Mouse (Mus musculus) liver, embryonic 13.5 days (tissue): ENCODE data around the gene Gclc. TPM values are rescaled to one million over a fixed set of nuclear protein-coding genes. Genes with fewer than 3 reads are reported as not detected.
A peak's percentile ranks its signal among the peaks of the same experiment; 100 is the strongest.

Experiments used
- ATAC-seq: fragments of 200-750 bp; cut with Nextera tagmentation; 2 replicates; pipeline ENCODE4 v1.8.0; 2017; ENCODE audit warnings: low read depth, mild to moderate bottlenecking, moderate number of reproducible peaks, moderate library complexity
- DNase-seq: peaks from one replicate; pipeline ENCODE4 v3.0.0; 2022
- H3K27ac ChIP-seq: fragments of 300-500 bp; sonication (generic); 2 replicates; pipeline ENCODE4 v1.5.1; 2015; ENCODE audit warnings: moderate library complexity, mild to moderate bottlenecking, inconsistent platforms
- H3K27me3 ChIP-seq: fragments of 300-500 bp; sonication (generic); 2 replicates; pipeline ENCODE4 v1.6.1; 2015; ENCODE audit warnings: mild to moderate bottlenecking, inconsistent platforms
- H3K36me3 ChIP-seq: fragments of 300-500 bp; sonication (generic); 2 replicates; pipeline ENCODE4 v1.6.1; 2015; ENCODE audit warnings: mild to moderate bottlenecking, inconsistent platforms
- H3K4me1 ChIP-seq: fragments of 300-500 bp; sonication (generic); replicated peaks from 2 replicates; pipeline ENCODE4 v1.6.1; 2015; ENCODE audit warnings: inconsistent platforms
- H3K4me2 ChIP-seq: fragments of 300-500 bp; sonication (generic); 2 replicates; pipeline ENCODE4 v1.6.1; 2015; ENCODE audit warnings: inconsistent platforms, mild to moderate bottlenecking, moderate library complexity
- H3K4me3 ChIP-seq: fragments of 300-500 bp; sonication (generic); replicated peaks from 2 replicates; pipeline ENCODE4 v1.5.1; 2015; ENCODE audit warnings: mild to moderate bottlenecking, inconsistent platforms
- H3K9ac ChIP-seq: fragments of 300-500 bp; sonication (generic); 2 replicates; pipeline ENCODE4 v1.6.1; 2015; ENCODE audit warnings: mild to moderate bottlenecking, inconsistent platforms
- H3K9me3 ChIP-seq: fragments of 300-500 bp; sonication (generic); replicated peaks from 2 replicates; pipeline ENCODE4 v1.6.1; 2016; ENCODE audit warnings: inconsistent platforms
- WGBS: fragments of 180-500 bp; shearing (Covaris S2); methylation state at CpG from one replicate; pipeline ENCODE4 v1.1.7; 2015; ENCODE audit not compliant: insufficient replicate concordance; 5-methylcytosine and 5-hydroxymethylcytosine counted together
- polyA plus RNA-seq: library from polyadenylated mRNA; unstranded; fragments of >200 nt; fragmentation: Nextera tagmentation; extraction: Ambion mirVana; gene quantifications from 2 replicates; pipeline ENCODE4 v1.2.1, GENCODE M21; 2015

The Gclc gene
- 23.5 and 25.1 TPM in 2 replicates for polyA plus RNA-seq

DNA sequence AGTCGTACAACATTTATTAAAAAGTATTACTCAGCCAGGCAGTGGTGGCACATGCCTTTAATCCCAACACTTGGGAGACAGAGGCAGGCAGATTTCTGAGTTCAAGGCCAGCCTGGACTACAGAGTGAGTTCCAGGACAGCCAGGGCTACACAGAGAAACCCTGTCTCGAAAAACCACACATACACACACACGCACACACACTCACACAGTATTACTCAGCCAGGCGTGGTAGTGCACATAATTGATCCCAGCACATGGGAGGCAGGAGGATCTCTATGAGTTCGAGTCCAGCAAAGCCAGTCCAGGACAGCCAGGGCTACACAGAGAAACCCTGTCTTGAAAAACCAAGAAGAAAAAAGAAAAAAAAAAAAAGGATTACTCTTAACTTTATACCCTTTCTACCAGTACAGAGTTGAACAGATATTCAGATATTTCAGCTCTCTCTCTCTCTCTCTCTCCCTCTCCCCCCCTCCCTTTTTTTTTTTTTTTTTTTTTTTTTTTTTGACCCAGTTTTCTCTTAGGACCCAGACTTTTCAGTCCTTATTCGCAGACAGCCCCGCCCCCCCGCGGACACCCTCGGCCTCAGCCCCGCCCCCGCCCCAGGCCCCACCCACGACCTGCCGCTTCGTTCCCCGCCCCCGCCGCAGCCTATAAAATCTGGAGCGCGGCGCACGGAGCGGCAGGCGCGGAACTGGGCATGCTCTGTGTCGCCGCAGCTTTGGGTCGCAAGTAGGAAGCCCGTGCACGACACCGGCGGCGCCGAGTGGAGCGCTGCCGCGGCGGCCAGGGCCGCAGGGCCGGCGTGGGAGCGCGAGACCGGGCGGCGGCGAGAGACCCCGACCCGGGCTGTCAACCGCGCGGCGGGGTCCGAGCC is at the start of gene Gclc:
TSS of gene Gclc (plus strand) at position 683 of the 875 bp plus-strand sequence.
- Histone ChIP-seq H3K4me2 (peak within 1 kb of the TSS; percentile 82), H3K4me1 (peaks cover 65% of the 10 kb centered on the region), H3K9me3 (no peaks in the 10 kb centered on the region), H3K27me3 (peaks cover 10% of the 10 kb centered on the region; the same call in 1 of the 2 replicates), H3K9ac (peak within 1 kb of the TSS; percentile 93), H3K27ac (peak within 1 kb of the TSS; percentile 92), H3K4me3 (peak within 1 kb of the TSS; percentile 95), H3K36me3 (peaks cover 18% of the 10 kb centered on the region)
- WGBS: 6% methylated on average over 54 of the region's 54 CpGs
- ATAC-seq: peak; percentile 61
- peak; percentile 84 for DNase-seq

DNA sequence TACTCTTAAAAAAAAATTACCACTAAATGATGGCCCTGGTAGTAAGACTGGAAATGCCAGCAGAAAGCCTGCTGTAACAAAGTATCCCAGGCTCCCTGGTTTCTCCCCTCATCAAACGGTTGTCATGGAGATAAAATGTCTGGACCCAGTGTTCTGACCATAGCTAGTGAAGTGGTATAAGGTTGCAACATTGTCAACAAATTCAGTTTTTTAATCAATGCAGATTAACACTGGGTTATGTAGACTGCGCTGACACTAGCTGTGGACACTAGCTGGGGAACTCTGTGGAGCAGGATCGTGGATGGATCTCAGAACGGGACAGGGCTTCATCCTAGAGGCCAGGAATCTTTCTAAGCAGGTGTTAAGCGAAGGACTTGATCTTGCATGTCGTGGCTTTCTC is 47.8 kb upstream of the Gclc start:
- WGBS: 61% methylated on average over 6 of the region's 6 CpGs
- H3K36me3 ChIP-seq: no peaks in the 10 kb centered on the region
- no peak overlapping the region for H3K27ac ChIP-seq
- H3K9ac ChIP-seq: no peak overlapping the region
- no peak overlapping the region for H3K4me3 ChIP-seq
- no peaks in the 10 kb centered on the region for H3K9me3 ChIP-seq
- H3K4me1 ChIP-seq: no peaks in the 10 kb centered on the region
- H3K27me3 ChIP-seq: no peaks in the 10 kb centered on the region
- DNase-seq (no peak), ATAC-seq (no peak)
- no peak overlapping the region for H3K4me2 ChIP-seq

DNA sequence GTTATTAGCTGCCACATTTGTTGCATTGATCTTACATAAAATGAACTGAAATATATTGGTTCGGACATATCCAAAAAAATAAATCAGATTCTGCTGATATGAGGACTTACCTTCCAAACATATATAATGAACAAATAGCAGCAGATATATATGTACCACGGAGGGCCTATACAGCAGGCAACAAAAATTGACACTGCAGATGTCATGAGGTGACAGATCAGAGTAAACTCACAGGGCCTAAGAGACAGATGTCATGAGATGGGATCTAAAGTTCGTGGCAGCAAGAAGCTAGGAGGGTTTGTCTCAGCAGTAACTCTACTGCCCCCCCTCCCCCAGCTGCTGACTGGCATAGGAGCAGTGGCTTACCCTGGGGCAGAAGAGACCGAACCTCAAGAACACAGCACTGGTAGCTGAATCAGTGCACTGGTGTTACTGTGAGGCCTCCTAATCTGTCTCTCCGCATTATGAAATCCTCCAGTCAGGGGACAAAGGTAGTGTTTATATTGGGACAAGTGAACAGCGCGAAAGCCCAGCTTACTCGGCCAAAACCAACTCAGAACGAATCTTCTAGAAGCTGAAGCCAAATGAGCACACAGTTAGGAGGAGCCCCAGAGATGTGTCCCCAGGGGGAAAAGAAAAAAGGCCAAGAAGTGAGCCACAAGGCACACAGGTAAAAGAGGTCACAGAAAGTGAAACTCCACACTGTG is 46.7 kb upstream of the Gclc start:
- H3K4me3 ChIP-seq: no peak overlapping the region
- H3K27ac ChIP-seq: no peak overlapping the region
- H3K9ac ChIP-seq: no peak overlapping the region
- no peaks in the 10 kb centered on the region for H3K4me1 ChIP-seq
- WGBS: 55% methylated on average over 9 of the region's 9 CpGs
- H3K9me3 ChIP-seq: no peaks in the 10 kb centered on the region
- H3K36me3 ChIP-seq: no peaks in the 10 kb centered on the region
- no peak overlapping the region for H3K4me2 ChIP-seq
- no peaks in the 10 kb centered on the region for H3K27me3 ChIP-seq
- ATAC-seq (peak; percentile 54), DNase-seq (no peak)

DNA sequence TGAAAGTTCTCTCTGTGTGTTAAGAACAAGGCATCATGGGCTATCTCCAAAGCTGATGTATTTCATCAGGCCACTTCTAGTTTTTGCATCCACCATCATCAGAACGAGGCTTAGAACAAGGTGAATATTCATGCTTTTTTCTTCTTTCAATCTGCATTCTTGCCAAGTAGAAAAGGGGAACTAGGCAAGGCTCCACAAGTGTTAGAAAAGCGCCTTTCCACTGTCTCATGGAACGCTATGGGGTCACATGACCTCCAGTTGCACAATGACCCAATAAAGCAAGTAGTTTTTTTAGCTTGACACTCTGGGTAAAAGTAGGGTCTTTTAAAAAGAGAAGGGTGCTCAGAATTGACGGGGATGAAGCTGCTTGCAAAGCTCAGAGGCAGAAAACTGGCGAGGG is 45.4 kb upstream of the Gclc start:
- no peaks in the 10 kb centered on the region for H3K36me3 ChIP-seq
- no peaks in the 10 kb centered on the region; the same call in 1 of the 2 replicates for H3K27me3 ChIP-seq
- ATAC-seq (no peak), DNase-seq (no peak)
- 23% methylated on average over 5 of the region's 5 CpGs for WGBS
- no peak overlapping the region for H3K4me2 ChIP-seq
- H3K4me3 ChIP-seq: no peak overlapping the region
- no peak overlapping the region for H3K27ac ChIP-seq
- H3K9ac ChIP-seq: no peak overlapping the region
- H3K4me1 ChIP-seq: 0 out of 2 replicates have a peak, but pooled peaks cover 4% of the 10 kb centered on the region
- H3K9me3 ChIP-seq: no peaks in the 10 kb centered on the region

DNA sequence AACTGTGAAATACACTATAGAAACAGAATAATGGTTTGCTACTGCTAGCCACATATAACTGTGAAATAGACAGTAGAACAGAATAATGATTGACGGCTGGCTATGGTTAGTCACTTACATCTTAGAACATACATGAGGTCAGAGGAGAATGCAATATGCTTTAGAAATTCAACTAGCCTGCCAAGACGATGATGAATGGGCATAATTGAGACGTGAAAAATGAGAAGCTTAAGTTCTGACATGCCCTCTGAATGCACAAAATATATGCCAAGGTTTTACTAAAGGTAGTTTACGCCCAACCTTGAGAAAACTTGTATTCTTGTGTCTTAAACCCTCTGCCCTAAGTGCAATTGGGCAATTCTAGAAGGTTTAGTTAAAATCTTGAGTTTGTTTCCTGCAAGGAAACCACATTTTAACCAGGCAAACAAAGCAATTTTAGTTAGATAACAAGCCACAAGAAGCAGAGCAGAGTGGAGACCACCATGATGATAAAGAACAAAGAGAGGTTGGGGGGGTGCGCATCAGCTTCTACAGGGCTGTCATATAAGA is 43.2 kb upstream of the Gclc start:
- Histone ChIP-seq H3K9me3 (no peaks in the 10 kb centered on the region), H3K36me3 (no peaks in the 10 kb centered on the region), H3K9ac (no peak overlapping the region), H3K4me3 (no peak overlapping the region), H3K4me1 (0 out of 2 replicates have a peak, but pooled peaks cover 4% of the 10 kb centered on the region), H3K27me3 (no peaks in the 10 kb centered on the region; the same call in 1 of the 2 replicates), H3K4me2 (no peak overlapping the region), H3K27ac (no peak overlapping the region)
- 32% methylated on average over 5 of the region's 5 CpGs for WGBS
- DNase-seq (no peak), ATAC-seq (no peak)

DNA sequence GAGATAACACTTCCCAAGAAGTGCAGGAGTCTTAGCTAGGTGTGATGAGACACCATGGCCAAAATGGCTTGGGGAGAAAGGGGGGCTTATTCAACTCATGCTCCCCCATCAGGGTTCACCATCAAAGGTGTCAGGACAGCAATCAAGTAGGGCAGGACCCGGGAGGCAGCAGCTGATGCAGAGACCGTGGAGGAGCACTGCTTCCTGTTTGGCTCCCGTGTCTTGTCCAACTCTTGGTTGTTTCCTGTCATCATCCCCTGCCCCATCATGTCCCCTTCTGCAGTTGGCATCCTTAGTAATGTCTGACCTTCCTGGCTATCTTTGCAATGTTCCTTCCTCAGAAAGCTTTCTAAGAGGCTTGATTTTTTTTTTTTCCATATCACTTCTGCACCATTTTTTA is 41.5 kb upstream of the Gclc start:
- DNase-seq: no peak
- WGBS: 14% methylated on average over 3 of the region's 3 CpGs

GRCm38 (mm10) chr9:77713301-77713700 is 41.0 kb upstream of the Gclc start:
- Histone ChIP-seq H3K27ac (no peak overlapping the region), H3K9me3 (no peaks in the 10 kb centered on the region), H3K4me2 (no peak overlapping the region), H3K27me3 (no peaks in the 10 kb centered on the region; the same call in 1 of the 2 replicates), H3K4me1 (0 out of 2 replicates have a peak, but pooled peaks cover 5% of the 10 kb centered on the region), H3K9ac (no peak overlapping the region), H3K4me3 (no peak overlapping the region), H3K36me3 (no peaks in the 10 kb centered on the region)
- 26% methylated on average over 5 of the region's 5 CpGs for WGBS
- DNase-seq (no peak), ATAC-seq (no peak)

More for the DNA sequence above, 41.5 kb upstream of the Gclc start:
- Histone ChIP-seq H3K27me3 (no peaks in the 10 kb centered on the region; the same call in 1 of the 2 replicates), H3K9ac (no peak overlapping the region), H3K4me2 (no peak overlapping the region), H3K27ac (no peak overlapping the region), H3K4me3 (no peak overlapping the region), H3K36me3 (no peaks in the 10 kb centered on the region), H3K9me3 (no peaks in the 10 kb centered on the region), H3K4me1 (0 out of 2 replicates have a peak, but pooled peaks cover 4% of the 10 kb centered on the region)
- no peak for ATAC-seq

- no peak overlapping the region for H3K4me2 ChIP-seq
- no peaks in the 10 kb centered on the region; the same call in 1 of the 2 replicates for H3K27me3 ChIP-seq
- H3K27ac ChIP-seq: no peak overlapping the region
- 0 out of 2 replicates have a peak, but pooled peaks cover 16% of the 10 kb centered on the region for H3K4me1 ChIP-seq
- no peaks in the 10 kb centered on the region for H3K9me3 ChIP-seq
- H3K36me3 ChIP-seq: no peaks in the 10 kb centered on the region
- H3K9ac ChIP-seq: no peak overlapping the region
- H3K4me3 ChIP-seq: no peak overlapping the region
- DNase-seq (no peak), ATAC-seq (no peak)
- 78% methylated on average over 2 of the region's 2 CpGs for WGBS
Measured at GRCm38 (mm10) chr9:77715262-77715661, 39.1 kb upstream of the Gclc start.

DNA sequence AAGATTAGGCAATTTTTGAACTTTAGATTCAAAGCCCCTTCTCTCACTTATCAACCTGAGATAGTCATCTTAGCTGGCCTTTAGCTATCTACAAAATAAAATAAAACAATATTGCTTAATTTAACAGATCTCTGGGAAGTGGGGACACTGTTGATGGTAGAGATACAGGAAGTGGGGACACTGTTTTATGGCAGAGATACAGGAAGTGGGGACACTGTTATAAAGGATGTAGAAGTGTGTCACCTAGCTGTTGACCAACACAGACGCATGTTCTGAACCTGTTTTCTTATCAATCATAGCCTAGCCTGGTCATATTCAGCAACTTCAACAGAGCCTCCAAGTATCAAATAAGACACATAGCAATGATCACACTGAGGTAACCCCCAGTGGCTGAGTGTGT is 38.3 kb upstream of the Gclc start:
- 0 out of 2 replicates have a peak, but pooled peaks cover 16% of the 10 kb centered on the region for H3K4me1 ChIP-seq
- no peak for ATAC-seq
- H3K36me3 ChIP-seq: no peaks in the 10 kb centered on the region
- H3K9ac ChIP-seq: no peak overlapping the region
- H3K4me3 ChIP-seq: no peak overlapping the region
- WGBS: 42% methylated on average over 1 of the region's 1 CpGs
- H3K27ac ChIP-seq: no peak overlapping the region
- no peak for DNase-seq
- no peaks in the 10 kb centered on the region for H3K9me3 ChIP-seq
- H3K4me2 ChIP-seq: no peak overlapping the region
- H3K27me3 ChIP-seq: no peaks in the 10 kb centered on the region; the same call in 1 of the 2 replicates

DNA sequence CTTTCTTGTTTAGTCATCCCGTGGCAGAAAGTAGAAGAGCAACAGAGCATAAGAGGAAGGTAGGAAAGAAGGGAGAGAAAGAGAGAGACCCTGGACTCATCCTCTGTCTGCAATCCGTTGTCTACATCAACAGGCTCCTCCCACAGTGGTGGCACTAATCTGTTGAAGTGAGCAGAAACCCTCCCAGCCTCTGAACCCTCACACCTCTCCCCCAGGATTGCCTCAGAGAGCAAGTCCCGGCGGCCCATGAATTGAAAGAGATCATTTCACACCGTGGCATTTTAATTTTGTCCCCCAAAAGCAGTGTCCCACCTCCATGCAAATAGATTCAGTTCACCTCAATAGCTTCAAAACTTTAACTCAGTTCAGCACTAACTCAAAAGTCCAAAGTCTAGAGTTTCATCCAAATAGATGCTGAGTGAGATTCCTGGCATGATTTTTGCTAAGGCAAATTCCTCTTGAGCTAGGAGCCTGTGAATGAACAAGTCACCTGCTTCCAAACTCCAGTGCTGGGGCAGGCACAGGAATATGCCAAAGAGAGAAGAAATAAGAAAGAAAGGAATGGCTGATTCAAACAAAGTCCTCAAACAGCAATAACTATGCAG is 36.4 kb upstream of the Gclc start:
- ATAC-seq: no peak

More for the DNA sequence above, 36.4 kb upstream of the Gclc start:
- 0 out of 2 replicates have a peak, but pooled peaks cover 16% of the 10 kb centered on the region for H3K4me1 ChIP-seq
- H3K27ac ChIP-seq: no peak overlapping the region
- H3K27me3 ChIP-seq: no peaks in the 10 kb centered on the region; the same call in 1 of the 2 replicates
- no peak overlapping the region for H3K4me3 ChIP-seq
- H3K36me3 ChIP-seq: no peaks in the 10 kb centered on the region
- DNase-seq: no peak
- WGBS: 42% methylated on average over 5 of the region's 5 CpGs
- no peak overlapping the region for H3K4me2 ChIP-seq
- H3K9me3 ChIP-seq: no peaks in the 10 kb centered on the region
- H3K9ac ChIP-seq: no peak overlapping the region
